Mouse (Mus musculus) gastrocnemius, adult 18-20 months (tissue): ENCODE measurements around the gene Peli2. TPM values are rescaled to one million over a fixed set of nuclear protein-coding genes. Genes with fewer than 3 reads are reported as not detected.
"Not testable (repeated sequence)": the region's sequence is repeated elsewhere in the genome, so short reads cannot be mapped to it uniquely, and the experiment has no call there.

Experiments
- DNase-seq: peaks from one replicate; pipeline ENCODE4 v3.0.0; 2021; ENCODE audit warnings: low spot score
- long read RNA-seq, 2 experiments: library from polyadenylated mRNA; stranded (forward); transcript quantifications; one replicate each; pipeline ENCODE4 v2.0.0; 2021
- total RNA-seq, 2 experiments: library from RNA; stranded (reverse); gene quantifications; 2 replicates each; pipeline ENCODE4 v1.2.3; 2021

Peli2 gene
- total RNA-seq: 10 to 100 TPM; 12.7 to 14.7 TPM
- long read RNA-seq, experiment 1, full-length matches to known transcripts: 8 of 10 reads
- long read RNA-seq, experiment 1, partial matches to known transcripts: 0 of 10 reads
- long read RNA-seq, experiment 1, other reads (novel, unspliced or antisense): 2 of 10 reads
- long read RNA-seq, experiment 2, partial matches to known transcripts: 1 of 2 reads
- long read RNA-seq, experiment 2, other reads (novel, unspliced or antisense): 1 of 2 reads

DNA sequence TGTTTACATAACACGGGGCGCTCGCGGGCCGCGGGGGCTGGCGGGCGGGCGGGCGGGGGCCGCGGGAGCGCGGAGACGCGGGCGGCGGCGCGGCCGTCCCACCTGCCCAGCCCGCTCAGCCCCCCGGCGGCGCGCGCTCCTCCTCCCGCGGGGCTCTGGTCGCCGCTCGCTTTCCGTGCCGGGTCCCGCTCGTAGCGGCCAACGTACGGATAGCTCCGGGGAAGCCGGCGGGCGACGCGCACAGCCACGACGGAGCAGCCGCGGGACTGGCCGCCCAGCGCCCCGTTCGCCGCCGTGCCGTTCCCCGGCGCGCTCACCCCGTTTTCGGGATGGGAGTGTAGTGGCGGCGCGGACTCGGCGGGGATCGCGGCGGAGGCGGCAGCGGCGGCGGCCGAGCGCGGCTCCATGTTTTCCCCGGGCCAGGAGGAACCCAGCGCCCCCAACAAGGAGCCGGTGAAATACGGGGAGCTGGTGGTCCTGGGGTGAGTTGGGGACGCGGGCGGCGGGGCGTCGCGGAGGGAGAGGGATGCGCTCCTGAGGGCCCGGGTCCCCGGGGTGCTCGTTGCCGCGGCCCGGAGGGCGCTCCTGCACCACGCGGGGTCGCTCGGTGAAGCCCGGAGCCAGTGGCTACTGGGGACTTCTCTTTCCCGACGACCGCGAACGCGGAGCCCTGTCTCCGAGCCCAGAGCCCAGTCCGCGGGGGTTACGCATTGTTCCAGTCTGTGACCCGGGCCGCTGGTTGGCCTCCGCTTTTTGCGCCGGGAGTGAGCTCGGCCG, at the start of gene Peli2:
Gene Peli2, plus strand, starts transcription at position 72 of the 777 bp plus-strand sequence.
- DNase-seq: peak; percentile 59

- no peak for DNase-seq
Measured at GRCm38 (mm10) chr14:48072104-48072503, 48.5 kb upstream of the Peli2 start.

DNA sequence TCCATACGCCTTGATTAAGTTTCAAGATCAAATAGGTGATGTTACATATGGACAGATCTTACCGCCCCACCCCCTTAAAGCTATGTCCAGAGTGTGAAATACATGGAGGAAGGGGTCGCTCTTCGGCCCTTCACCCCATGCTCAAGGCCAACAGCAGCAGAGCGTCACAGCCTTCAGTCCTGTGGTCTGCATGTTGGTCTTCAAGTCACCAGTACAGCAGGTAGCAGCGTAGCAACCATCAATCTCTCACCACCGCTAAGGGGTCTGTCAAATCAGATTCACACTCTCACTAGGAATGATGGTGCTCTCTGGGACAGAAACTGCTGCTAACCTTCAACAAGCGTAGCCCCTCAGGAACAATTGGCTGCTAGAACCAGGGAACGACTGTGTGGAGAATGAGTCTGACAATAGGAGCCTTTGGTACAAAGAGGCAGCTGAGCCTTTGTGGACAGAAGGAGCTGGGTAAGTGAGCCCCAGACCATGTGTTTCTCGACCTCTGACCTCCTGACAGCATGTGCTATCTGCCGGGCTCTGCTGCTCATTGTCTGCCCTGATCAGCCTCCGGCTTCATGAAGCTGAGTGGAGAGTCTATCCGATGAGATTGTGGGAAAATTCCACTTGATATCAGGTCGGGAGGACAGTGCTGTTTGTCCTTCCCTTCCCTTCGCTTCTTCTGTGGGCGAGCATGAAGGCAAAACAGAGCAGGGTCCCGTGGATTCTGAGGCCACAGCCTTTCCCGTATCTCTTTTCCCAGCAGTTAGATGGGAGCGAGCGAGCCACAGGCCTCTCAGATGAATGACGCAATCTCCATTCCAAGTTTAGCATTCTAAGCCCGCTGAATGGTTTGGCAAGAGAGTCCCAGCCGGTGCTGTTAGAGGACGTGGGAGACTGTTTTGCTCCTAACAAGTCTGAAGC, 47.1 kb upstream of the Peli2 start:
- peak; percentile 61 for DNase-seq

DNA sequence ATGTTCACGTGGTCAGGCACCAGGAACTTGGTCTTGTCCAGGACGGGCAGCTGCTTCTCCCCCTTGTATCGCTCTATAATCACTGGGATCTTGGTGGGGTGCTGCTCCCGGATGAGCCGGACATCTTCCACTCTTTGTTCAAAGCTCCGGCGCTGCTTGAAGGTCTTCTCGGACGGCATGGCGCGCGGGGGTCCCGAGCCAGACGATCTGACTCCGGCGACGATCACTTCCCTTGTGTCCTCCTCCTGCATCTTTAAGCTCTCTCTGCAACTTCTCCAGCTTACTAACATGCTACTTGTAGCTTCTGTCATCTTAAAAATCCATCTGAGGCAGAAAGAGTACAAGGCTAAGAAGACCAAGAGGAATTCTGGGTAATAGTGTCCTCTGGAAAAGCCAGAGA, 41.0 kb upstream of the Peli2 start:
- not testable (repeated sequence) for DNase-seq

GRCm38 (mm10) chr14:48083836-48084812, 36.5 kb upstream of the Peli2 start:
- DNase-seq: no peak

- DNase-seq: no peak
Measured at GRCm38 (mm10) chr14:48086682-48087297, 33.8 kb upstream of the Peli2 start.

DNA sequence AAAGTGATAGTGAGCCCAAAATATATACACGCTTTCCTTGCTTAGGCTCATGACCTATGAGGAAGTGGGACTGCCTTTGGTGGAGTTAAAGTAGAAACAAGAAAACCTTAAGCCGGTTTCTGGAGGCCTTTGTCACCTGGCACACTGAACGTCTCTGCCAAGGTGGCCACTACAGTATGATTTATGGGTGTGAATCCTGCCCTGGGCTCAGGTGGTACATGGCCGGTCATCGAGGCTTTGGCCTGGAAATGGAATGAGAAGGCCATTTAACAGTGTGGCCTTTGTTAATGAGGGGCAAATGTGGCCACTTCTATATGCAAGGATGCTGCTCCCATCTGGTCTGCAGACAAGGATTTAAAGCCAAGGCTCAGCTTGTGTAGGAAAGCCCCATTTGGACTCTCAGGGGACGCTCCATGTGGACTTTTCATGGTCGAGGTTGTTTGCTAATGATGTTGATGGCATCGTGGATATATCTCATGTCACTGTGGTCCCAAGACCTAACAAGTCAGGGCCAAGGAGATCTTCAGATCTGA, 33.3 kb upstream of the Peli2 start:
- no peak for DNase-seq

DNA sequence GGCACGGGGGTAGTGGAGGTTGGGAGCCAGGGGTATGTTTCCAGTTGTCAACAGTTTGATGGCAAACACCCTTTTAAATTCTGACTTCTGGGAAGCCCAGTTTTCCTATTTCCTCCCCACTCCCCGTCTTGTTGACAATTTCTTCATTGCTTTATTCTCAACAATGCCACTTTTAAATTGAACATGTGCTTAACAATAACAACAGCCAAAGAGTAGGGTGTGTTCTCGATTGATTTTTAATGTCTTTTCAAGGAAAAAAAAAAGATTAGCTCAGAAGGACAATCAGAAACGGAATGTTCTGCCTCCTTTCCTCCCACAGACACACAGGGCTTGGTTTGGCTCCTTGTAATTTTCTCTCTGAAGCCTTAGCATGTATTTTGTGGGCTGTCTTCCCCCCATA, 30.2 kb upstream of the Peli2 start:
- no peak for DNase-seq

GRCm38 (mm10) chr14:48091160-48091559, 29.5 kb upstream of the Peli2 start:
- no peak for DNase-seq

GRCm38 (mm10) chr14:48098253-48098652, 22.4 kb upstream of the Peli2 start:
- no peak for DNase-seq

- no peak for DNase-seq
Measured at GRCm38 (mm10) chr14:48099354-48099753, 21.3 kb upstream of the Peli2 start.

DNA sequence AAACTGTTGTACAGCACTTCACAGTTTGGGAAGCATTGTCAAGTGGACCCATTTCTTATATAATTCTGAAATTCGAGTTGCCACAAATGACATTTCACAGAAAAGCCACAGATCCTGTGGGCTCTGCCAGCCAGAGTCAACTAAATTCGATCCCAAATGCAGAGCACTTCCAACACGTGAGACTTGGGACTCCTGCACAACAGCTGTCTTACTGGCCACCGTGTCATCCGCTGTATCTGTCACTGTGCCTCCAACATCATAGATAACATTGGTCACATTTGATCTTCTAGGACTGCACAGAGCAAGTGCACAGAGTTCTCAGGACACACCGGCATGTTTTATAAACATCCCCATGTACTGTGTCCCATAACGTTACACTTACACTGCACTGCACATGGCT, 14.2 kb upstream of the Peli2 start:
- DNase-seq: no peak

DNA sequence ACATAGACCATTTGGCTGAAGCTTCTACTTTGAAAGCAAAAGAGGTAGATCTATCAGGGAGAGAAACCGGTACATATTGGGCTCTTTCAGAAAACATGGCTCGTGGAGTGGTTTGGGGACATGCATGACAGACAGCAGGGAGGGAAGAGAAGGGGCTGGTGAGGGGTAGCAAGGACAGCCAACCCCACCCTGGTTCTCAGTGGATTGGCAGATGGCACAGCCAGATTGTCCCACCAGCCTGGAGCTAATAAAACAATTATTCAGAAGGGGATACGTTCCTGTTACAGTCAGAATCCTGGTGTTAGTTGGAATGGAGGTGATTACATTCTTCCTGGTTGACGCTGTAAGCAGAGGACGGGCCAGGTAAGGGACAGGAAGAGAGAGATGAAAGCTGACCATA, 2.6 kb upstream of the Peli2 start:
- DNase-seq: no peak

- no peak for DNase-seq
Measured at GRCm38 (mm10) chr14:48119012-48119647, 1.5 kb upstream of the Peli2 start.

GRCm38 (mm10) chr14:48119648-48120270, 864 bp upstream of the Peli2 start:
- DNase-seq: no peak

DNA sequence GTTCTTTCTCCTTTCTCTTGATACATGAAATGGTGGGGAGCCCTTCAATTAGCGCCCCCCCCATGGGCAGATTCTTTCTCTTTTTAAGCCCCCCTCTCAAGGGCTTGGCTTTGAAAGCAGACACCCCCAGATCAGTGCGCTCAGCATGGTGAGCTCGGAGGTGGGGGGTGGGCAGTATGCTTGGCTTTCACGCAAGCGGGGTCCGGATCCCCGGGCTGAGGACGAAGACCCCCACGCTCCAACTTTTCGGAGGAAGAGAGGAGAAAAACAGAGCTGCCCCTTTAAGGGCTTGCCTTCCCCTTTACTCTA, 226 bp upstream of the Peli2 start:
- no peak for DNase-seq

- DNase-seq: no peak
Measured at GRCm38 (mm10) chr14:48121529-48122517, 1.2 kb downstream of the Peli2 start.

DNA sequence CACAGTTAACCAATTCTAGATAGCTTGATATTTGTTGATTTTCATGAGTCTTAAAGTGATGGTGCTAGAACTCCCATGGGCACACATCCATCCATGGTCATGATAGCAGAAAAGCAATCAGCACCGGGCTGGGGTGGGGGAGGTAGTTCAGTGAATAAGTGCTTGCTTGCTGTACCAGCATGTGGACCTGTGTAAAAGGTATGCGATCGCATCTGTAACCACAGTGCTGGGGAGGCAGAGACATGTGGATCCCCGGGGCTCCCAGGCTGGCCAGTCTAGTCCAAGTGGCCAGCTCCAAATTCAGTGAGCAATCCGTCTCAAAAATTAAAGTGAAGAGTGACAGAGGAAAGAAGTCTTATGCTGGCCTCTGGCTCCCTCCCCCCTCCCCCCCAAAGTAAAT, 3.4 kb downstream of the Peli2 start:
- no peak for DNase-seq
